Mouse (Mus musculus) heart, postnatal 36 days (tissue): ENCODE measurements around the gene Smim14. TPM values are rescaled to one million over a fixed set of nuclear protein-coding genes. Genes with fewer than 3 reads are reported as not detected.
A peak's percentile ranks its signal among the peaks of the same experiment; 100 is the strongest.
"Not testable (repeated sequence)": the region's sequence is repeated elsewhere in the genome, so short reads cannot be mapped to it uniquely, and the experiment has no call there.

Experiments used
- DNase-seq, 2 experiments: peaks; one replicate each; pipeline ENCODE4 v3.0.0; 2021 to 2022
- intact Hi-C: fragments of 180-260 bp; cut with DNase I; formaldehyde crosslinking; loops from one replicate; pipeline ENCODE4 v1.15.1; 2025
- total RNA-seq, 2 experiments: library from RNA; stranded (reverse); gene quantifications; 2 replicates each; pipeline ENCODE4 v1.2.3; 2021

Smim14 gene
- 10 to 100 TPM; 88.8 to 95.0 TPM for total RNA-seq

DNA sequence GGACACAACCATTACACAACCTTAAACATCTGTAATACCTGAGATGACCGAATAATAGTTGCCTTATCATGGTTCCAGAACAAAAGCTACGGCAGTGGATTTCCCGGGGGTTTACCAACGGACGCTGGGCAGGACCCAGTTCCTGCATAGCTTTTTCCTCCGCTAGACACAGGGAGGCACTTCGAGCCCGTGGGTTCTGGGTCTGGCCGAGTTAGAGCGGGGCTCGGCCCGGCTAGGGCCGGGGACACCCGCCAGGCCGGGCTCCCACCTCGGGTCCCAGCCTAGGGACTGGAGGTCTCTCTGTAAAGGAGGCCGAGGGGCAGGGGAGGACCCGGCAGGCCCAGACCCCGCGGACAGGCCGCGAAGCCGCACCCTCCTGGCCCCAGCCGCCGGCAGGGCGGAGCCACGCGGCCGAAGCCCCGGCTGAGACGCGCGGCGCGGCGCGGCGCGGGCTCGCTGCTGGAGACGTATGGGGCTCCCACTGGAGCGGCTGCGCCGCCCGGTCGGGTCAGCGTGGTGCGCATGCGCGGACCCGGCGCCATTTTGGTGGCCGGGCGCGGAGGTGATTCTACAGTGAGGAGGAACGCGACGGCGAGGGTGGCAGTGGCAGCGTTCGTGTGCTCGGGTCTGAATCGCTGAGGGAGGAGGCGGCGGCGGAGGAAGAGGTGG is at the start of gene Smim14, which contains the start of gene Ube2k:
TSS of gene Smim14 (minus strand) at position 434 of the 669 bp plus-strand sequence.
TSS of gene Ube2k (plus strand) at position 483 of the 669 bp plus-strand sequence.
- intact Hi-C loops: loop anchor here (1.0 to 10.0 kb wide), 3 partner anchors 44 to 228 kb away; partner anchors contain the start of genes Gm43552 and N4bp2
- peak; percentile 94 to 95 for DNase-seq

DNA sequence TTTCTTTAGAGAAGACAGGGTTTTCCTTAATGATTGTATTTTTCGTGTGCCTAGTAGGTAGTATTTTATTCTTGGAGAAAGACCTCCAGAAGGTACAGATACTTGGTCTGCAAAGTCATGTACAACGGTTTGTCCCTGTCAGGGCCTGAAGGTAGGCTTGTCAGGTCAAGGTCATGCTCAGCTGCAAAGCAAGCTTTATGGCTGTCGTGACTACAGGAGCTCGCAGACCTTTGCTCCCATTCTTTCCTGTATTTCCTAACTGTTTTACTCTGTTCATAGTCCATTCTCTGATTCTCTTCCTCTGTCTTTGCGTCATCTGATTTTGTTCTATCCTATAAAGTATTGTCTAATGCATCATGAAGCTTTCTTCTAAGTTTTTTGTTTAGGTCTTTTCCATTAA is 49.3 kb upstream of the Smim14 start:
- intact Hi-C loops: no loop called here

DNA sequence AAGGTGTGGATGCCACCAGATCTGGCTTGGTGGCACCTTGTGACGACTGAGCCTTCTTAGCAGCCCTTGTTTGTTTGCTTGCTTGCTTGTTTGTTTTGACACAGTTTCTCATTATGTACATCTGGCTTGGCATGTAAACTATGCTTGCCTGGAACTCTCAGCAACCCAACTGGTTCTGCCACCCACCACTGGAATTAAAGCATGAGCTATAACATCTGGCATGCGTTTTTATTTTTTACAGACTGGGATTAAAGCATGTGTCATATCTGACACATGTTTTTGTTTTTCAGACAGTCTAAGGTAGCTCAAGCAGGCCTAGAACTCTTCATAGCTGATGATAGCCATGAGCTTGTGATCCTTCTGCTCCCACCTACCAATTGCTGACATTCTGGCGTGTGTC is 41.6 kb upstream of the Smim14 start:
- intact Hi-C loops: no loop called here
- DNase-seq: no peak

More for the DNA sequence above, 49.3 kb upstream of the Smim14 start:
- DNase-seq: no peak

DNA sequence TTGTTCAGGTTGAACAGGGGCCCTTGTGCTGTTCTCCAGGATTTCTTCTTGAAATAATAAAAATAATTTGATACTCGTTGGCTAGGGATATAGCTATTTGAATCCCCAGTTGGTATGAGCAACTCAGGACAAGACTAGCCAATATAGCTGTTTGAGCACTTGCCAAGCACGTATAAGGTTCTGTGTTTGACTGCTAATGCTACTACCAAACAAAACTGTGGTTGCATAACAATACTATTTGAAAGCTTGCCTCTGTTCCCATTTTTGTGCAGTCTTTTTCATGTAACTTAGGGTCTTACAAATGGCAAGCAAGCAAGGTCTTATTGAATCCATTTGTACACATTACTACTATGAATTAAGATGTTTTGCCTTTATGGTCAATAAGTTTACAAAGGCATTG is 38.9 kb upstream of the Smim14 start:
- intact Hi-C loops: no loop called here
- no peak for DNase-seq

DNA sequence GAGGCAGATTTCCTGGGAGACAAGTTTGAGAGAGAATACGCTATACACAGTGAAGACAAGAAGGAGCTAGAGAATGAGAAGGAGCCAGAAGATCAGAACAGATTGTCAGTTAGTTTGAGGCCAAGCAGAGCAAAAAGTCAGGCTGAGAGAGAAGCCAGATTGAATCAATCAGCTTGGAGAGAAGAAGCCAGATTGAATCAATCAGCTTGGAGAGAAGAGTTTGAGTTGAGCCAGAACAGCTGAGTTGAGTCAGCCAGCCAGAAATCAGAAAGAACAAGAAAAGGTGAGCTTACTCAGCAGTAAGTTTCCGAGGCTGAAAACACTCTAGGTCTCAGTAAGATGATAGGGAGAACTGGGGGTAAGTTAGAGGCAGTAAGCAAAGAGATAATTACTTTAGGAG is 37.9 kb upstream of the Smim14 start:
- no peak for DNase-seq
- intact Hi-C loops: no loop called here

DNA sequence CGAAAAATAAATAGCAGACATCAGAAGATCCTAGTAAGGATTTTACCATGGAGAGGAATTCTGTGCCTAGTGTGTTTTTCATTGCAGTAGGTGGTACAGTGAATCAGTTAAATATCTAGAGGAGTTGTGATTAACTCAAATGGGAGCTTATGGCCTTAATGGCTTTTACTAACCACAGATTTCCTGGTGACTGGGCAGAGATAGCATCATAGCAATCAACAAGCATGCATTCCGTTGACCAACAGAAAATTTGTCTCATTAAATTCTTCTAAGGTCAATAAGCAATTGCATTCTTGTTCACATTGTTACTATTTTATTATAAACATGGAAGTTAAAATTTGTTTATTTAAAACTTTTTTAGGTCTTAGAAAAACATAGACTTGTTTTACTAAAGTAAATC is 28.5 kb upstream of the Smim14 start:
- intact Hi-C loops: no loop called here
- no peak for DNase-seq

DNA sequence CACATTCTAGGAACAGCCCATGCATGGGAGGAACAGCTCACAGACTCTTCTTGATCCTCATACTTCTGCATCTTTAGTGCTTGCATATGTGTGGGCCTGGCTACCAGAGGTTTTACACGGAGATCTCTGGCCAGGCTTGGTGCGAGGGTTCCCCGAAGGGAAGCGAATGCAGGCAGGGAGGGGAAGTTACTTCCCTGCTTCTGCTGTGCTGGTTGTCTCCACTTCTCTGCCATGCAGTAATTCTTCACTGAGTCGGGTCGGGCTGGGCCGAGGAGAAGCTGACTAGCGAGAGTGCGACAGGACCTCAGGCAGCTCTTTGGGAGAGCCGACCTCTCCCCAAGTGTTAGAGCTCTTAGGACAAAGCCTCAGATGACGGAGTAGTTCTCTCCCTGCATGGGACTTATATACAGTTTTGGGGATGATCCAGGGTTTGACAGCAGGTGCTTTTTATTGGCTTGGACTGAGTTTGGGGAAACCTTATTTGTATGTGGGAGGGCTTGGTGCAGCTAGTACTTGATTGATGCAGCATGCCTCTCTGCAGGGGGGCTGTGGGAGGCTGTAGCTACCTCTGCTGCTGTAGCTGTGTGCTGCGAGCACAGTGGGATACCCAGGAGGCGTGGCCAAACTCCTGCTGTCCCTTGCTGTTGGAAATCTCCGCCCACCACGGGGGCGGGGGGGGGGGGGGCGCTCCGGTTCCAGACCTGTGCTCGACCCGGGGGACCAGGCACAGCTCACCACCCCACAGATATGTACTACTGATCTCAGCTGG is 24.3 kb upstream of the Smim14 start:
- DNase-seq: no peak
- intact Hi-C loops: no loop called here

DNA sequence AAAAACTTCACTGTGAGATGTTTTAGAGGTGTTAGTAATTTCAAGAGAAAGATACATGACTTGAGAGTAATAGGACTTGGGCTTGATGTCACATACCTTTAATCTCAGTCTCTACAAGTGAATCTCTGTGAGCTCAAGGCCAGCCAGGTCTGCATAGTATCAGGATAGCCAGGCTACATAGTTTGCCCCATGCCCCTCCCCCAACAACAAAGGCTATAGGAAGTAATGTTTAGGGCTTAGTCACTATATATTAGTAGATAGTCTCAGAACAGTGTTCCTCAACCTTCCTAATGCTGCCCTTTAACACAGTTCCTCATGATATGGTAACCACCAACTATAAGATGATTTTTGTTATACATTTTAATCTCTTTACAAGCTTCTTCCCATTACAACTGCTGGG is 20.1 kb upstream of the Smim14 start:
- intact Hi-C loops: no loop called here

DNA sequence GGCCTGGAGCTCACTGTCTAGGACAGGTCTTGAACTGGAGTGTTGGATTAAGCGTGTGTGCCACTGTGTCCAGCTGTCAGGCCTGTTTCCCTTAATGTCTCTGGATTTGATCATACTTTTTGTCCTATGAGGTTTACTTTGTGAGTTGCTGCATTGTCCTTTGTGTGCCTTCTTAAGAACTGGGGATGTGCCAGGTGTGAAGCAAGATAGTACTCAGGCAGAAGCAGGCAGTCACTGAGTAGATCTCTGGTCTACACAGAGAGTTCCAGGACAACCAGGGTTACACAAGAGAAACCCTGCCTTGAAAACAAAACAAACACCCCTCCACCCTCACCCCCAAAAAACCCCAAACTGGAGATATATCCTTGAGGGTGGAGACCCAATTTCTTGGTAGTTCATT is 12.7 kb upstream of the Smim14 start:
- intact Hi-C loops: loop anchor here (5.0 kb wide), 1 partner anchor 128 kb away; no protein-coding TSS in a partner anchor
- DNase-seq: no peak

More for the DNA sequence above, 20.1 kb upstream of the Smim14 start:
- DNase-seq: no peak

DNA sequence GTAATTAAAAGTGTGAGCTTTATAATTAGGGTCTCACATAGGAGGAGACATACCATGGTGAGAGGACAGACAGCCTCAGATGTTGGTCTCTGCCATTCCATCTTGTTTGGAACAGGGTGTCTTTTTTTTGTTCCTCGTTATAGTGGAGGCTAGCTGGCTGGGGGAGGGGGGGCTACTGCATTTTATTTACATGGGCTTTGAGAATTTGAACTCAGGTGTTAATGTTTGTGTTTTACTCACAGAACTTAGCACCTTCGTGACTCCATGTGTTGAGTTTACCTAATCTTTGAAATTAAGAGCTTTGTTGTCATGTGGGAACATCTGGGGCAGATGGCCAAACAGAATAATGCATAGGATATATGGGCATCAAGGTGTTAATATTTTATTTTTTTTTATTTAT is 7.6 kb upstream of the Smim14 start:
- intact Hi-C loops: no loop called here
- DNase-seq: no peak

DNA sequence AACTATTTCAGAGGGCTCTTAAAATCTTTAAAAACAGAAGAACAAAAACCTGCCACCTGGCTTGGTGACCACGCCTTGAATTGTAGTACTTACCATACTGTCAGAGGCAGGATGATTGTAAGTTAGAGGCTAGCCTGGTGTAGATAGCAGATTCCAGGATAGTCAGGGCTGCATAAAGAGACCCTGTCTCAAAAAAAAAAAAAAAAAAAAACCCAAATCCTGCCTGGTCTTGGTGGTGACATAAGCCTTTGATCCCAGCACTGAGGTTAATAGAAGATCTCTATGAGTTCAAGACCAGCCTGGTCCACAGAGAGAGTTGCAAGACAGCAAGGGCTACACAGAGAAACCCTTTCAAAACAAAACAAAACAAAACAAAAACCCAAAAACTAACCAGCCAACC is 6.5 kb upstream of the Smim14 start:
- no peak for DNase-seq
- intact Hi-C loops: no loop called here

DNA sequence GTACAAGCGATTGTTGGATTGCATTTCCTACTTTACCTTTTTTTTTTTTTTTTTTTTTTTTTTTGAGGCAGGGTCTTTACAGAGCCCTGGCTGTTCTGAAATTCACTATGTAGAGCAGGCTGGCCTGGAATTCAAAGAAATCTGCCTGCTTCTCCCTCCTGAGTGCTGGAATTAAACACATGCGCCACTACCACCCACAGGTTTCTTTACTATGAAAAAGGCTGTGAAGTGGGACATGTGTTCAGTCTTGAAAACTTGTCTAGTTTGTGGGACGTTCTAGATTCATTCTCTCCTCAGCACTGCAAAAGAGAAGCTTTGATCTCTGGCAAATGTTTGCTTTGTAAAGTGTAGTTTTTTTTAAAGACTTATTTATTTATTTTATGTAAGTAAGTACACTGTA is 4.9 kb upstream of the Smim14 start:
- no peak for DNase-seq
- intact Hi-C loops: no loop called here

DNA sequence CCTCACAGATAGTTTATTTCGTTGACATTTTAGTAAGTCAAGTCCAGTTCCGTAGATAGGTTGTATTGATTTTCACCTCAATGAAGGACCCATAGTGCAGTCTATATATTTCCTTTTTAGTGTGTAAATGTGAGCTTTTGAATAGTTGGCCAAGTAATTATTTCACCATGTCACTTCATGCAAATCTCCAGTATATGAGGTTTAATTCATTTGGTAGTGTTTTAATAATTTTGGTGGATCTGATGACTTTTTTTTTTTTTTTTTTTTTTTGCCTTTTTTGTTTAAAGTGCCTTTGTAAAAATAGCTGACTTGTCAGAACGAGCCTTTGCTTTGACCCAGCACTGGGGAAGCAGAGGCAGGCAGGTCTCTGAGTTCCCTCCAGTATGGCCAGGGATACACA is 2.8 kb upstream of the Smim14 start:
- intact Hi-C loops: loop anchor here (10.0 kb wide), 1 partner anchor 225 kb away; the partner anchor contains the start of gene N4bp2

DNA sequence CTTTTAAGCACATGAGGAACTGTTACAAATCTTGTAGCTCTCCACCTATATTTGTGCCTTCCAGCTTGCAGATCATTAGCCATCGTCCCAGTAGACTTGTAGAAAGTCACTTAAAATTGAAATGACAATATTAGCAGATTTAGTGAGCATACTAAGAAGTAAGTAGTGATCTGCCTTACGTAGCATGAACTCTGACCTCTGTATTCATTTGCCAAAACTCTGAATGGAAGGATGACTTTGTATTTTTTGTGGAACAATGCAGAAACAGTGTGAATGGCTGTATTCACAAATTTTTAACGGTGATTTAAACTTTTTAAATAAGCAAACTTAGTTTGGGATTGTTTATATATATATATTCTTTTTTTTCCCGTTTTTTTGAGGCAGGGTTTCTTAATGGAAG is 1.8 kb upstream of the Smim14 start:
- intact Hi-C loops: loop anchor here (10.0 kb wide), 1 partner anchor 226 kb away; the partner anchor contains the start of gene N4bp2
- no peak for DNase-seq

More for the DNA sequence above, 2.8 kb upstream of the Smim14 start:
- no peak for DNase-seq

DNA sequence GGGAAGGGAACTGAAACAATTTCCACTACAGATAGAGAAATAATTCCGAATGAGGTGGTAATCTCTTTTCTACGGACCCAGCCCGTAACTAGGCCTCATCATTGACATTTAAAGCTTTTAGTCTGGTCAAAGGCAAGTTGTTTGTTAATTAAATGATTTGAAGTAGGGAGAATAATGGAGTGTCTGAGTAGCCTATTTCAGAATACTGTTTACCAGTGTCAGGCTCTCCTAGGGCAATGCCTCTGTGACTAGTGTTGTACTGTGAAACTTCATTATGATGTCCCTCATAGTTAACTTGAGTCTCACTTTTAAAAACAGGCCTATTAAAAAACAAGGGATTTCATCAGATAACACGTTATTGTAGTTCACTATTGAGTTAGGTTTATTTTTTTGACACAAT is 1.1 kb upstream of the Smim14 start:
- no peak for DNase-seq
- intact Hi-C loops: loop anchor here (10.0 kb wide), 1 partner anchor 227 kb away; the partner anchor contains the start of gene N4bp2

DNA sequence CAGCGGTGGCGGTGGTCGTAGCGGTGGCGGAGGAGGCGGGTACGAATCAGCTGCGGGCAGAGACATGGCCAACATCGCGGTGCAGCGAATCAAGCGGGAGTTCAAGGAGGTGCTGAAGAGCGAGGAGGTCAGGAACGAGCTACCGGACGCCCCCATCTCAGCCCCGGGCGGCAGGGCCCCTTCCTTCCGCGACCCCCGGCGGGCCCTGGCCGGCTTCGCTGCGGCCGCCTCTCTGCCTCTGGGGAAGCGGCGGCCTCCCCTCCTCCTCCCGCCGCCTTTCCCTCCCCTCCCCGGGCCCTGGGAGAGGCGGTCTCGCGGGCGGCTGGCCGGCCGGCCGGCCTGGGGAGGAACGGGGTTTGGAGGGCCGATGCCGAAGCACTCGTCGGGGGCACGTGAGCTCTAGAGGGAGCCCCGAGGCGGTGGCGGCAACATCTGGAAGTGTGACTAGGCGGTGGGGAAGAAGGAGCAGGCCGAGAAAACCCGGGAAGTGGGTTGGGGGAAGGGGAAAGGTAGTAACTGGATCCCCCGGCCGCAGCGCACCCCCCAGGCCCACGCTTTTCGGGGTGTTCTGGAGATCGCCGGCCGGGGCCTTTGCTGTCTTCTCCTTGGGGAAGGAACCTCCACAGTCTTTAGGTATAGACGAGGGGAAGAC is 562 bp upstream of the Smim14 start:
- DNase-seq: no peak
- intact Hi-C loops: loop anchor here (1.0 to 10.0 kb wide), 3 partner anchors 45 to 227 kb away; partner anchors contain the start of genes Gm43552 and N4bp2

DNA sequence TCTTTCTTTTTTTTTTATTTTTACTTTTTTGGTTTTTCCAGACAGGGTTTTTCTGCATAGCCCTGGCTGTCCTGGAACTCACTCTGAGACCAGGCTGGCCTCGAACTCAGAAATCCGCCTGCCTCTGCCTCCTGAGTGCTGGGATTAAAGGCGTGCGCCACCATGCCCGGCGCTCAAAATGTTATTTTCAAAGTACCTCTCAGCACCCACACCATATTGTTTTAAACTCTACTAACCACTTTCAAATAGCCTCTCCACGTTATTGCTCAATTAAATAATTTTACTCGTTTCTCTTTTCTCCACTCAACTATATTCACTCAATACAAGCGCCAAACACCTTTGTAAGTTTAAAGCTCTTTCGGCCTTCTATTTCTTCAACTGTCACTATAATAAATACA is 917 bp downstream of the Smim14 start:
- not testable (repeated sequence) for DNase-seq
- intact Hi-C loops: loop anchor here (2.0 to 10.0 kb wide), 2 partner anchors 43 to 229 kb away; partner anchors contain the start of genes Gm43552 and N4bp2

DNA sequence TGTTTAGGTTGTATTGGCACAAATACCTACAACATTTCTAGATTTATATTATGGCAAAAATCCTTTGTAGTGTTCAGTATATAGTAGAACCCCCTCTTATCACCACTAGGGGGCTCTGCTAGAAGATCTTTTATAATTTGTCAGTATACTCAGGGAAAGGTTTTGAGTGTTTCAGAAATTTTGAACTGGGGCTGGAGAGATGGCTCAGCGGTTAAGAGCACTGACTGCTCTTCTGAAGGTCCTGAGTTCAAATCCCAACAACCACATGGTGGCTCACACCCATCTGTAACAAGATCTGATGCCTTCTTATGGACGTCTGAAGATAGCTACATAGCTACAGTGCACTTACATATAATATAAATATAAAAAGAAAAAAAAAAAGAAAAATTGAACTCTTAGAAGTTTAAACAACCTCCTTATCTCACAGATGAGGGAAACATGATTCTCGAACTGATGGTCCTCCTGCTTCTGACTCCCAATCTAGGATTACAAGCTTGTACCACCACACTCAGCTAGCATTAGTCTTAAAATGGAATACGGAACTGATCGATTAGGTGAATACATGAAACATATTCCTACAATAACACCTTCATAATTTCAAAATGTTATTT is 1.4 kb downstream of the Smim14 start:
- intact Hi-C loops: loop anchor here (2.0 to 10.0 kb wide), 2 partner anchors 43 to 229 kb away; partner anchors contain the start of genes Gm43552 and N4bp2
- DNase-seq: peak; percentile 20 to 50

DNA sequence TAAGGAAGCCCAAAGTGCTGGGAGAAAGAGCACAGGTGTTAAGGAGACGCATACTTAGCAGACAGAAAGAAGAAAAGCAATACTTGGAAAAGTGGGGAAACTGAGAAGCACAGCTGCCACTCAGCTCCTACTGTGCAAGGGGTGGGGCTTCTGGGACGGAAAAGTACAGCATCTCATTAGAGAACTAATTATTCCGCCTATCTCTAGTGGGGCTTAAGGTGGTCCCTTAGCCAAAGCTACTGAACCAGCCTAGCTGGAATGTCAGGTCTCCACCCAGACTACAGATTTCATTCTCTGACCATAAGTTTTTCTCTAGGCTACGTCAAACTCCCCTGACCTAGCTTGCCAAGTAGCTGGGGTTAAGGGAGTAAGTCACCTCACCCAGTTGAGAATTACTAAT is 2.5 kb downstream of the Smim14 start:
- DNase-seq: no peak
- intact Hi-C loops: loop anchor here (10.0 kb wide), 1 partner anchor 230 kb away; the partner anchor contains the start of gene N4bp2

DNA sequence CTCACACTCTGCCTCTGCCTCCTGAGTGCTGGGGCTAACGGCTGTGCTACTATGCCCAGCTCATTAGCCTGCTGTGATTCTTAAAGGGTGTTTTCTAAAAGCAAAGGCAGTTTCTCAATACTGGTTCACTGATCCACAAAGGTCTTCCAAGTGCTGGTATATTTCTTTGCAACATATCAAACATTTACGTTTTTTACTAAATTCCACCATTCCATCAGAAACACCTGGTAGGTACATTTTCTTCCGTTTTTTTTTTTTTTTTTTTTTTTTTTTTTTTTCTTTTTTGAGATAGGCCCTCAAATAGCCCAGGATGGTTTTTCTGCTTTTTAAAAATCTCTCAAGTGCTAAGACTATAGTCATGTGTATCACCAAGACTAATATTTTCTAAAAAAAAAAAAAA is 5.7 kb downstream of the Smim14 start:
- DNase-seq: no peak
- intact Hi-C loops: loop anchor here (10.0 kb wide), 1 partner anchor 234 kb away; the partner anchor contains the start of gene N4bp2
